Mouse (Mus musculus) right cerebral cortex, postnatal 4 days (tissue): ENCODE data around the gene Corin.

ENCODE experiments used
- DNase-seq: peaks from one replicate; pipeline ENCODE4 v3.0.0-alpha.2; 2022

Gene Corin

DNA sequence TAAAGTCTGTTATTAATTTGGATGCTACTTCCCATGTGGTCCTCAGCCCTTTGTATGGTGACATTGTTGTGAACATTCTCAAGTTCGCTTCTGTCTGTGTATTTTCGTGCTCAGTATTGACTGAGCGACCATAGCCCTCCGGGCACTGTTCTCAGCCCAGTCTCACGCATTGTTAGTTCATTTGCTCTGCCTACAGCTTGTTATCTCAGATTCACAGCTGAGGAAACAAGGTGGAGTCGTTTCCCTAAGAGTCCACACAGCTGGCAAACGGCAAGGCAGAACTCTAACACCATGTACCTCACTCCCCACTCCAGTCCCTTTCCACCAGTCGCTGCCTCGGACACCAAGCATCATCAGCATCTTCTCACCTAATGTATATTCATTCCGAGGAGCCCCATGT, 63.1 kb downstream of the Corin start:
- no peak for DNase-seq

DNA sequence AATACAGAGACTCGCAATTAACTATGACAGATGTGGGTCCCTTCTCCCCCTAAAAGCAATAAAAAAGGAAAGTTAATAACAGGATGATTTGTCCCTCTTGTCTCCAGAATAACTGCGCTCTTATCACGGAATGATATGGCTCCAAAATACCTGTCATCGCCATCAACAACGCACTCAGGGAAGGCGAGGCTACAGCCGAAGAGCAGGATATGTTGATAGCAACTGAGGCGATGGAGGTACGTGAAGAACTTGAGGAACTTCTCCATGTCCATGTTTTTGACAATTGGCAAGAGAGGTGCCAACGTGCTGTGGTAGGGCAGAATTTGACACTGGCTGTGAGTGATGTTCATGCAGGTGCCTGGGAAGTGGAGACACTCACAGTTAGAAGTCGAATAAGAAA, 69.2 kb downstream of the Corin start:
- DNase-seq: no peak

DNA sequence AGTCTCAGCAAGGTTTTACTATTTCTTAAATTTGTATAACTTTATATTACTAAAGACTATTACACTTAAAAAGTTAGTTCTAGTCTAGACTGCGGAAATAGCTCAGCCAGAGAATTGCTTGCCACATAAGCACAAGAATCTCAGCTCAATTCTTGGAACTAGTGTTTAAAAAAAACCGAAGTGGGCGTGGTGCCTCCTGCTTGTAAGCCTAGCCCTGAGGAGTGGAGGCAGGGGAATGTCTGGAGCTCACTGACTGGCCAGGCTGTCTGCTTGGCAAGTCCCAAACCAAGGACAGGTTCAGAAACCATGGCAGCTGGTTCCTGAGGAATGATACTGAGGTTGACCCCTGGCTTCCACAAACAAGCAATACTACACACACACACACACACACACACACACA, 72.4 kb downstream of the Corin start:
- no peak for DNase-seq

DNA sequence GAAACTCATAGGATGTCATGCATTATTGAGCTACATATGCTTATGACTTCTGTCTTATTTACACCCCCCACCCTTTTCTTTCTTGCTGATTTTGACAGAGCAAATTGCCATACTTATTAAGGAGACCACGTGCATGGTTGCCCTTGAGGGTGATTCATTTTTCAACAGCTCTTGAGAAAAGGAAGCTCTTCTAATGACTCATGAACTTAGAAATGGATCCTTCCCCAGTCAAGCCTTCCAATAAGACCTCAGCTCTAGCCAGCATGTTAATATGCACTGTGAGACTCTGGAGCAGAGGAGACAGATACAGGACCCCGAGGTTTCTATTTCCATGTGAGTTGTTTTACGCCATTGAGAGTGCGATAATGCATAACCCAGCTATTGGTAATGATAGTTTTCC, 76.7 kb downstream of the Corin start:
- DNase-seq: no peak

DNA sequence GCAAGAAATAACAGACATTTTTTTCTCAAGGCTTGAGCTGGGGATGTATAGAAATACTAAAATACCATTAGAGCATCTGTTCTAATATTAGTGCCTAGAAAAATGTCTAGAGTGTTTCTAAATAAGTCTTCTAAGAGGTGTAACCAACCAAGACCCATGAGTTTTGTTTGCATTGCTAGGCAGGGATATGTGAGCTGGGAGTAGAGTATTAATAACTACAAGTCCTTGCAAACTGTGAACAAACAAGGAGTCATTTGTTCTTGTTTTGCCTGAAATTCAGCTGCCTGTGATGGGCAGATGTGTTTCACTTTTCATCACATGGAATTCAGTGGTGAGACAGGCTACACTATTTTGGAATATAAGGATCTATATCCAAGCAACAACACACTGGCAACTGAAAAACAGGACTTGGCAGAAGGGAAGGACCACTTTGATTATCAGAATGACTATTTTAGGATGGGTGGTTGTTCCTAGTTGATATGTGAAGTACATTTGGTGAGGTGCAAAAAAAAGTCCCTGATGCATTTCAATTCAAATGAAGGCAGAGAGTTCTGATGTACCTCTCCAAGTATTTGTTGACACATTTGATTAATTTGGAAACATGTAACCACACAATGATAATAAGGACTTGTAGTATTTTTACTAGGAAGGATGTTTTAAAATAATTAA, 78.8 kb downstream of the Corin start:
- DNase-seq: no peak

DNA sequence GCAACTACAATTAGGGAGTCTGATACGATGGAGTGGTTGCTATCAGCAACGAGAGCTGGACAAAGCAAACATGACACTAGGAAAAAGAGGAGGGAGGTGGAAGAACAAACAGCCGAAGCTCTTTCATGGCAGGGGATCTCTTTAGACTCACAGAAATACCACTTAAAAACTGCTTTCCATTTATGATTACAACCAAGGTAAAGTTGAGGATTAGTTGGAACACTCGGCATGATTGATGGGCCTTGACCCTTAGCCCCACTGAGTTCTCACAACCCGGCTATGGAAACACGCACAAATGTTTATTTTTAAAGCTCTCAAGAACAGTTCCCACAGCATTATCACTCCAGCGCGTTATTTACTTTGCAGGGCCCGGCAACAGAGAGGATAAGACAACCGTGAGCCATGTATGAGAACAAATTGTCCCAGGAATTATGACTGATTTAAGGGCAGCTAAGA, 92.4 kb downstream of the Corin start:
- no peak for DNase-seq

DNA sequence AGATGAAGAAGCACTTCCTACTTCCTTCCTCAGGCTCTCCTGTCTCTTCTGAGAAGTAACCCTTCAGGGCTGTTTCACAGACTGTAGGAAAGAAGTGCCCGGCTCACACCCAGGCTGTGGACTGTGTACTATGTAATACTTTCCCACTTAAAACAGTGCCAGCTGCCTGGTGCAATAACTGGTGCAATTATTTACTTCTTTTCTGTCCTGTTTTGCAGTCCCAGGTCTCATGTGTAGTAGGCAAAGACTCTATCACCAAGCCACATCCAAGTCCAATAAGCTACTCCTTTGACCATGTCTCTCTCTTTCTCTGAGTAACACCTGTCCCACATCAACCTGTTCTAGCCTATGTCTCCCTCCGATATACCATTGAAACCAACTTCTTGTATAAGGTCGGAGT, 93.4 kb downstream of the Corin start:
- DNase-seq: no peak

DNA sequence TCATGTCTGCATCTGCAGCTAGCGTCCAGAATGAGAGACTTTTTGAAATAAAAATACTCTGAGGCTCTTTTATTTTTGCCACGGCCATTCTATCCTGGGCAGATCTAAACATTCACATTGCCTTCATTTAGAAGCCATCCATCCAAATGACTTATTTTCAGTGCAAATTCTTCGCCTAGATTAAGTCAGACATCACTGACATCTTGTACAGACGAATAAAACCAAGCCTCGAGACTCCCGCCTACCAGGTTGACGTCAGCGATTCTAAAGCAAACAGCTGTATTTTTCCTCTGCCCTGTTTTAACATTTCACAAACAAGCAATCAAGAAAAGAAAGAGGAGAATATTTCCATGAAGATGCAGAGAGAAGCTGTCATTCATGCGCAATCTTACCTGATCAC, 100.9 kb downstream of the Corin start:
- no peak for DNase-seq

DNA sequence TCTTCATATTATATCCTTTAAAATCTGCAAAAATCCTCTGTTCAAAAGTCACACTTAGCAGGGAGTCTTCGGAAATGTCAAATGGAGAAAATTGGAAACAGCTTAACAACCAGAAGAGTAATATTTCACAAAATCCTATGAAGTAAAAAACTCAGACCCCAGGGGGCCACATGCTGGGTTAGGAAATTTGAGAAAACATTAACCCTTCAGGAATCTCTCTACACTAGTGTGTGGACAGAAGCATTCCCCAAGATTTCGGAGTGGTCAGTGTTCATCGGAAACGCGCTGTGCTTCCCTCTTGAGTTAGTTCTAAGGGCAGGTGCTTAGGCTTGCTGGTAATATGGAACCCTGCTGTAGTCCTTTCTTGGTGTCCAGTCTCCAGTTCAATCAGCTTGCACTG, 101.4 kb downstream of the Corin start:
- DNase-seq: no peak

DNA sequence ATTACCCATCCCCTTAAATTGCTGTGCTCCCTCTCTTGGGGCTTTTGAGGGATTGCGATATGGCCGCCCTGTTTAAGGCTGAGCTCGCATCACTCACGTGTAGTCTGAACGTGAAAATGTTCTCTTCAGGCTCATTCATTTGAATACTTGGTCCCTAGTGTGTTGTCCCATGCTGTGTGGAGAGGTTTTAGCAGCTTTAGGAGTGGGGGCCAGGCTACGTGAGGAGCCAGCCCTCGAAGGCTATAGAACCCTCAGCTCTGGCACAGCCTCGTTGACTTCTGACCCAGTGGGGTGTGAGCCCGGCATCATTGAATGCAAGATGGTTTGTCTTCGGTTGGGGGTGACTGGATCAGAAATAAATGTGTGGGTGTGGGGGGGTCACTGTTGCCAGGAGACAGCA, 102.5 kb downstream of the Corin start:
- DNase-seq: no peak

DNA sequence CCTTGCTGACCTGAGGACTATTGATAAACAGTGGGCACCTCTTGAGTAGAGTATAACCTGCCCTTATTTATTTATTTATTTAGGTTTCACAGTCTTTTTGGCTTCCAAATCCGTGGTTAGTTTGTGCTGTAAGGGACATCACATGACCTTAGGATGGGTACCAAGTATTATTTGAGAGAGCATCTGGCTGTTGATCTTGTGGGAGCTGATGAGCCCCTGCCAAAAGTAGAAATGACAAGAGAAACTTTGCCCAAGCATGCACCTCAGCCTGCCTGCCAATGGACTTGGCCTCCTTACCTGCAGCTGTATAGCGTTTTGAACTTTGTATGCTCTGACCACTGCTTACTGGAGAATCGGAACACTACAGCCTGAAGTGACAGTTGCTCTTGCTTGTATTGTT, 103.0 kb downstream of the Corin start:
- DNase-seq: no peak

DNA sequence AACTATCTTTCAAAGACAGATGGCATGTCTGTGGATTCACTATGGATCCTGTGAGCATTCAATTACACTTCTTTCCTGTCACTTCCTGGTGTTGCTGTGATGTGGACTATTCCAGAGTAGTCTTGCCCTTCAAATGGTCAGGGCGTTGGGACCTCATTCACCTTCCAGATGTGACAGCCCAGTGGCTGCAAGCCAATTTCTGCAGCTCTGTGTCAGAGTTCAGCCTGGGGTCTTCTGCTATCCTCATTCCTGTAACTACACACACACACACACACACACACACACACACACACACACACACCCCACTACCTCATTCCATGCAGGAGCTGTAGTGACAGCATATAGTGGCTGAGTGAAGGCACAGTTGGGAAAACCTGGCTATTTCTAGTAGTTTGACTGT, 122.1 kb downstream of the Corin start:
- no peak for DNase-seq

DNA sequence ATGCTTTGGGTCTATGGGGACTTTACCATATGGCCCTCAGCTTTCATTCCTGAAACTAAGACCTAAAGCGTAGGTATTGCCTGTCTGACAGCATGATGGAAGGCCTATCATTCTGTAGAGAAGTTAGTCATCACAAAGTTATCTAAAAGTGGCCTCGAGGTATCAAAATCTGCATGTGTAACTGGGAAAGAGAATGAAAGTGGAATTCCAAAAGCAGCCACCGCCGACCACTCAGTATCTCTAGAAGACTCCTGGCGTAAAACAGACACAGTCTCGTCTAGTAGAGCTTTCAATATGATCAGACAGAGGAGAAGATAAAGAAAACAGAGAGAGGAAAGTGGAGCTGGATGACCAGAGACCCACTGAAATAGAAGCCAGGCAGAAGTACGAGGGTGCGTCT, 123.7 kb downstream of the Corin start:
- no peak for DNase-seq

DNA sequence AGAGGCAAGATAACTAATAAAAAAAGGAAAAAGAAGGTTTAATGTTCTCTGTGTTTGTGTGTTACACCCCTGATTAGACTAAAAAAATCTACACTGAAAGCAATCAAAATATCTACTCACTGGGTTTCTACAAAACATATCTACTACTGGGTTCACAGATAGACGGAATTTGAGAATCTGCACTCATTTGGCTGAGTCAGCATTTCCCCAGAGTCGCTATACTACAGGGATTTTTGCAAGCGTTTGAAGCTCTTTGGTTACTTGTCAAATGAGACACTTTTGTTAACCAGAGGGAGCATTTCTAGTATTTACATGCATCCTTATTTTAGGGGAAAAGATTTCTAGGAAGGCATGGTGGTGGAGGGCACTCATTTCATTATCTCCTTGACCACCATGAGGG, 136.3 kb downstream of the Corin start:
- DNase-seq: no peak

DNA sequence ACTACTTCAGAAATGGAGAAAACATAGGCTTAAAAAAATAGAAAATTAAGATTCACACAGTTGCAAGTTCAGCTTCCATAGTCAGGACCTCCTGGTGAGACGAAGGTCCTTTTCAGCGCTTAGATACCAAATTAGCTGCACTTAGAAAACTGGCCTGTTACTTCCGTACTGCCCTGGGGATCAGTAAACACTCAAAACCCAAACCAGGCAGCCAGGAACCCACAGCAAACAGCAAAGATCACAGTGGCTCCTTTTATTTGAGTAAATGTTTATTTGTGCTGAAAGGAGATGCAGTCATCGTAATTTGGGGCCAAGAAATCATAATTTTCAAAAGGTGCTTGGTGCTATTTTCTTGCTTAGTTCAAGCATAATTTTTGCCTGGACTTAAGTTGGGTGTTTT, 138.5 kb downstream of the Corin start:
- DNase-seq: no peak

DNA sequence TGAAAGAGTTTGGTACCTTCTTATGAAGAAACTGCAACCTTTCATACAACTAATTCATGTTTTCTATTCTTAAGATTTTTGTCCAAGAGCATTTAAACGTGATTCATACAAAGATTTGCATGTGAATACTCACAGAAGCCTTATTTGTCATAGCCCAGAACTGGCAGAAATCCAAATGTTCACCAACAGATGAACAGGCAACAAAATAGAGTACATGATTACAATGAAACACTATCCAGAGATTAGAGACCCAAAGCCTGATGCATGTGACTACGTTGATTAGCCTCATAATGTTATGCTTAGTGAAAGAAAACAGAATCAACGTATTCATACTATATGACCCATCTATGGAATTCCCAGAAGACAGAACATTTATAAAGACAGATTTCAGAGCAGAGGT, 140.4 kb downstream of the Corin start:
- no peak for DNase-seq

DNA sequence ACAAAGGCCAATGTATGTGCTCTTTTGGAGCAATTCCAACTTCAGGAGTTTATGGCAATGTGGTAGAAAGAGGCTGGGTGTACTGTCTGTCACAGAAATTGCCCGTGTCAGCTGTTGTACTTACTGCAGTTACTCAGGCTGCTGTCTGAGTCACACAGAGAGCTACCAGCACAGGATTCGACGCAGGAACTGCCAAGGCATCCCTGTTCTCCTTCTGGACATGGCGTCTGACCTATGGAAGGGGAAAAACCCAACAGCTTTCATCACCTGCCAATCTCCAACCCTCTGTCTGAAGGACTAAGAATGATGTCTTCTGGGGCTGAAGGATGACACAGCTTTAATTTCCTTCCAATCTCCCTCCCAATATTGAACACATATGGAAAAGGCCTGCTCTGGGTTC, 150.5 kb downstream of the Corin start:
- DNase-seq: no peak

DNA sequence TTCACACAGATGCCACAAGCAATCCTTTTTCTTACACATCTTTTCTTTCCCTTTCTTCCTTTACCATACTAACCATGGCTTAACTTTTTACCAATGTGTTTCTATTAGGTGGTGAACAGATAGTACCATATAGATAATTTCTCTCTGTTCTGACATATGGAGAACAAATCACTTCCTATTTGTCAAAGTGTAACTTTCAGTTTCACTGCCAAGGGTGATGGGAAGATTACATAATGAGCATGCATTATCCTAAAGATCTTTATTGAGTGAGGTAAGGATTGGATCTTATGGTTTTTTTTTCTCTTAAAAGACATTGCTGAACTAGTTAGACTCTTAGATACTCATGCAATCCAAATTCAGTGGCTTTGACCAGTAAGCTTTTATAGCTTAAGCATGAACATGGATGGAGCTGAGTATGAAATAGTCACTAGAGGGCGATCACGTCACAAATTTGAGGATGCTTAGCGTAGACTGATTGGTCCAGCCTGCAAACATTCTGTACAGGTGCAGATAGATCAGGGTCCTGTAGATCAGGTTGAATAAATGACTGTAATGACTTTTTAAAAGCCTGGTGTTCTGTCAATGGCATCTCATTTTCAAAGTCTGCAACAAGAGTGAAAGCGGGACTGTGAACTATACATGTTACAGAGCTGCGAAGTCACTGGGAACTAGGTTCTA, 154.1 kb downstream of the Corin start:
- DNase-seq: peak; percentile 9

DNA sequence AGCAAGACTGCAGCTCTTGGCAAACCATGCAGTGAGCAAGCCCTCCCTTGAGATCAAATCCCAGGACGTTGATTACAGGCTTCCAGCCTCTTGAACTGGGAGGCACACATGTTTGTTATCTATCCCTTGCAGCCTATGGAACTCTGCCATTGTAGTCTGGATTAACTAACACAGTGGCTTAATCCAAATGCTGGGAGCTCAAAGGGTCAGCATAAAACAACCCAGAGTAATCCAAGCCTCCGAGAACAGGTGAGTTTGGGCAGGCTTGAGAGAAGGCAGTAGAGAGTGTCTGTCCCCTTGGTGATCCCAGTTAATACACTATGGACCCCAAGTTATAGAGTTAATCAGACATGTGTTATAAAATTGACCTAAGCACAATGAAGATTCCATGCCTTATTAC, 155.7 kb downstream of the Corin start:
- DNase-seq: no peak

DNA sequence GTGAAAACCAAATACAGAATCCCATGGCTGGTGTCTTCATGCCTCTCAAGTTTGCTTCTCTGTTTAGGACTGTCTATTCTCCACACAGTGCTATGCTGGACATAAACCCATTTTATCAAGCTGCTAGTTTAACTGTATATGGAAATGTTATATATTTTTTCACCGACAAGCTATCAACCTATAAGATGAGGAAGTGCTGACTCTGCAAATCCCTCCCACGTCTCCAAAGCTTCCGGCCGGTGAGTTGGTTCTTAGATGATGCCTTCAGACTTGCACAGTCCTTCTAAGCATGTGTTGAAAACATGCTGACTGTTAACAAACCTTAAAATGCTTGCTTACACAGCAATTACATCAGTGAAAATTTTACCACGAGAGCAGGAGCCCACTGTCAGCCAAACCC, 168.4 kb downstream of the Corin start:
- no peak for DNase-seq

DNA sequence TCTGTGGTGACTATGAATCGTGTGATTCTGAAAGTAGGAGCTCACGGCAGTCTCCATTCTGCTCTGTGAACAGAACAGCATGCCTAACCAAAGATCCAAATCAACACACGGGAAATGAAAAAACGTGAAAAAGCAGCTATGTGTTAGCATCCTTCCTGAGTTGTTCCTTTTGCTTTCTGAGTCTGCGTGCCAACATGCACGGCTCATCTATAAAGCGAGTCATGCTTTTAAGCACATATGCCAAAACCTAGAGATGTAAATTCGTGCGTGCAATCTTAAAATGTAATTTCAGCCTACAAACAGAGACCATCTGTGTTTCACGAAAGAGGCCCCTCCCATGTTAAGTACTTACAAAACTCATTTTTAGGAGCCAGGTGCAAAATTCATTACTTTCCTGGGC, 171.4 kb downstream of the Corin start:
- DNase-seq: no peak

DNA sequence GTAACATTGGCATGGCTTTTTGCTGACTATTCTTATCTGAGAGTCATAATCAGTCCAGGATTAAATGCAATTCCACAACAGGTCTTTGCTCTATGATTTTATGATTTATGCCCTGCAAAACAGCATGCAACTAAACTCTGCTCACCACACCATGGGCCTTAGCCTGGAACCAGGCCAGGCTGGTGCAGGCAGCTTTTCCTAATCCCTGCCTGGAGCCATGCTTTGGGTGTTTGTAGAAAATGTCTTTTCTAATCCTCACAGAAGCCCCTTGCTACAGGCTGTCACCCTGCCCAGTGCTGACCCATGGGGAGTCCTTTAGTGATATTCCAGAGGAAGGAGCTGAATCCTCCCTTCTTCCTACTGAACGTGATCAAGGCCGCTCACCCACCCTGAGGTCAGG, 173.1 kb downstream of the Corin start:
- no peak for DNase-seq

DNA sequence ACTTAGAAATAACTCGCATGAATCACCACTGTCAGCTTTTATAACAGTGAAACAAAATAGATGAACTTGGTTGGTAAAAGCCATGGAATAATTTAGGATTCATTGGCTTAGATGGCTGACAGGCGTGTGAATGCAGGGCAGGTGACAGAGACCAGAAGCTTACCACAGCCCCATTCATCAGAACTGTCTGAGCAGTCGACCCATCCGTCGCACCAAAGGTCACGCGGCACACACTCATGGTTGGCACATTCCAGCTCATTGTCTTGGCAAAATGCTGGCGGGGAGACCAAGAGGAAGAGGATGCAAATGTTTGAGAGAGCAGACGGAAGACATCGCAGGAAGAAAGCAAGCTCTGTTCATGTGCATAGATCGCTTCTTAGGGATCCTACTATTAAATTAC, 173.6 kb downstream of the Corin start:
- no peak for DNase-seq

DNA sequence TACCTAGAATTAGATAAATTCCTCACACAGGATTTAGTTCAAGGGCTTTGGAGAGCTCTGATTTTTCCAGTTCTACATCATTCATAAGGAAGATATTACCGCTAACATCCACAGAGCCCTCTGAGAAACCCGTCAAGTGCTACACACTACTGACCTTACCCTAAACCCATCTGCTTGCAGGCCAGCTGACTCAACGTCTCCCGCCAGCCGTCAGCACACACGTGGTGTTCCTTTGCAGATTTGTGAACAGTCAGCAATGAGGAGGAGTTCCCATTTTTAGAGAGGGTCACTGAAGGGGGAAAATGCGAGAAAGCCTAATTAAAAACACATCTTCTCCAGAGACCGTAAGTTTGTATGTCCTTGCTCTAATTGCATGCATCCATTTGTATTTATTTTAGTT, 174.8 kb downstream of the Corin start:
- DNase-seq: no peak

DNA sequence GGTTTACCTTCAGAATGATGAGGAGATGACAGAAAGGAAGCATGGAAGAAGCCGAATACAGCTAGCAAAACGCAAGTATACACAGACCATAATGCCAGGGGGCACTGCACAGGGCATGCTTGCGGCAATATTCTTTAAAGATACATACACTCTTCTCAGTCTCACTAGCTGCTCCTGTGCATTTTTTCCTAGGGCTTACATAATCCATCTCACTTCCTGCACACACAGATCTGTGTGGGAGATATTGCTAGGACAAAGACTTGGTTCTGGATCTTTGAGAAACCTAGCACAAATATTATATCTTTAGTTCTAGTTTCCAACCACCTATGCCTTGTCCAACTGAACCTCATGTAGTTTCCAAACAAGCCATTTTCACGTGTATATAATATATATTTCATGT, 189.0 kb downstream of the Corin start:
- no peak for DNase-seq
